Mouse (Mus musculus): ENCODE data around the gene Sema4d.

Sema4d gene

GRCm38 (mm10) chr13:51814646-51815045 lies 21.1 kb upstream of the Sema4d start:
- DNase-seq (ENCODE audit: low spot score): no peak

- peak; percentile 21 for DNase-seq (ENCODE audit: low spot score)
Measured at GRCm38 (mm10) chr13:51813621-51814615, 20.4 kb upstream of the Sema4d start.

GRCm38 (mm10) chr13:51808141-51808540 lies 14.6 kb upstream of the Sema4d start:
- no peak for DNase-seq (ENCODE audit: low spot score)

DNA sequence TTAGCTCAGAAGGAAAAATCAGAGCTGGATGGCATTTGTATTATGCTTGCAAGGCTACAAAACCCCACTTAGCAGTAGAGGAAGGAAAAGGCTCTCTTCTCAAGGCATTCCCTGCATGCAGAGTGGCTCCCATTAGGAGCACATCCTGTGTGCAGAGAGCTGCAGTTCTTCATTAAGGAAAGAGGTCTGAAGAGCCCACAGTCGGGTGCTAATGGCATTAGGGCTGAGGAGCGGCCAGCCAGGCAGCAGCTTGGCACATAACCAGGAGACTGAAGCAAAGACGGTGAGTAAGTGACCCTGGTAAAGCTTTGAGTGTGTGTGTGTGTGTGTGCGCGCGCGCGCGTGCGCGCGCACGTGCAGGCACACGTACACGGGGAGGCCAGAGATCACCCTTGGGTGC lies 12.7 kb upstream of the Sema4d start:
- no peak for DNase-seq (ENCODE audit: low spot score)

GRCm38 (mm10) chr13:51805634-51806033 lies 12.1 kb upstream of the Sema4d start:
- DNase-seq (ENCODE audit: low spot score): no peak

DNA sequence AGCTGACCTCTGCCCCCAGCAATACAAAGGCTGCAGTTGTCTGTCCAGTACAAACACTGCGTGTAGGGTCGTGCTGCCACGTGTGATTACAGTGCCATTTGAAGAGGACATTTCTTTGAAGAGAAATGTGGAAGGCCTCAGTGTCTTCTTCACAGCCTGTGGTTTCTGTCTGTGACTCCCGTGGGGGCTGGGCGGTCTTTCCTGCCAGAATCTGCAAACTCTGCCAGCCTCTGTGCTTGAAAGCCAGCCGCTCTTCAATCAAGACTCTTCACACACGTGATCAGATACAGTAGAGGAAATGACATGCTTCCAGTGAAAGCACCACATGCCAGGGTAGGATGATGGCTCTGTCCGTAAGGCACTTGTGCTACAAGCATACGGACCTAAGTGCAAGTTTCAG lies 7.4 kb upstream of the Sema4d start:
- DNase-seq (ENCODE audit: low spot score): no peak

GRCm38 (mm10) chr13:51799735-51800522 lies 6.4 kb upstream of the Sema4d start:
- DNase-seq (ENCODE audit: low spot score): no peak

DNA sequence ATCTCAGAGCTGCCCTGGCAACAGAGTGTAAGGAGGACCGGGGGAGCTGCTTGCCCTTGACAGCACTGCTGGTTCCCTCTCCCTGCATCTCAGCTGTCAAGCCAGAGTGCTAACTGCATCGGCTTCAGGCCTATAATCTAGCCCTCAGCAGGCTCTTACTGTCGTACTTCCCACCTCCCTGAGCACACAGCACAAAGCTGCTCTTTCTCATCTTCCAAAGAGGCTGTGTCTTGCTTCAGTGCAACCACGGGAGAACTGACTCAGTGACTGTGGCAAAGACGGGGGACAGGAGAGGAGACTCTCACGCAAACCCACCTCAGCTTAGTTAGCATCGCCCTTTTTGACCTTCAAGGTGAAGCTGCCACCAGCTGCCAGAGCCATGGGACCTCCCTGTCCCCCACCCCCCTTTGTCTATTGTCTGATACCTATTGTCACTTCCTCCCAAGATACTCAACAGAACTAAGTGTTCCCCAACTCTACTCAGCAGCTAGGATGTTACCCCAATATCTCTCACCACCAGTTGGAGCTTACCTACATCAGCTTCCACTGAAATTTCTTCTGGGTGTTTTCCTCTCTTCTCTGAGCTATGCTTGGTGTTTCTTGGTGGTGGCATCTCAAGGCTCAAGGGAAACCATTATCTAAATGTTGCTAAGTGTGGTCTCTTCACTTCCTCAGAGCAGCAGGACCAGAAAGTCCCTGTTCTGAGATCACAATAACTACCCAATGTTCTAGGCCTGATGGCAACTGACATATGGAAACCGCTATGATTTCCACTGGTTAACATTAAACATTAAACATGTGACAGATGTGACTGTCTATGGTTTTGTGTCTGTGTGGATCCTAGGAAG lies 4.6 kb upstream of the Sema4d start:
- DNase-seq (ENCODE audit: low spot score): no peak

GRCm38 (mm10) chr13:51793948-51794347 lies 401 bp upstream of the Sema4d start:
- DNase-seq (ENCODE audit: low spot score): no peak

DNA sequence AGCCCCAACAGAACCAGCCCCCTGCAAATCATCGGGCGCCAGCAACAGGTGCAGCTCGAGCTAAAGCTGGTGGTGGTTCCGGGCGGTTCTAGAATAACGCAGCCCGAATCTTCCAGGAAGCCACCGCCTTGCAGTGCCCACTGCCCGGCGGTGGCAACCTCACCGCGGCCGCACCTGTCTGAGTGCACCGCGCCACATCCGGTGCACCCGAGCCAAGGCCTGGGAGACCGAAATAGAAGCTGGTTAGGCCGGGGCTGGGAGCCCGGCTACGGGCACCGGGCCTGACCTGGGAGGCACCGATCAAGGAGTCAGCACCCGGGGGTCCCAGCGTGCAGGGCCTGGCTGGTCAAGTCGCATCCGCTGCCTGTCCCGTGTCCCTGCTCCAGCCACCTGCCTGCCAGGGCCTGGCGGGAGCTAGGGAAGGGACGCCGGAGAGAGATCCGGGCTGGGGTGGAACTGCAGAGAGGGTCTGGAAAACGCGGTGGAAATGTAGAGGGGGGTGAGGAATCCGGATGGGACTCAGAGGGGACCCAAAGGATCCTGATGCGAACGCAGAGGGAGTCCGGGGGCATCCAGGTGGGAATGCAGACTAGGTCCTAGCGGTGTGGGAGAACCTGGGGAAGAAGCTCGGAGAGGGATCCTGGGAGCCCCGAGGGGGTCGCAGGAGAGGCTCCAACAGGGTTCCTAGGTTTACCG lies 670 bp downstream of the Sema4d start:
- DNase-seq (ENCODE audit: low spot score): no peak

DNA sequence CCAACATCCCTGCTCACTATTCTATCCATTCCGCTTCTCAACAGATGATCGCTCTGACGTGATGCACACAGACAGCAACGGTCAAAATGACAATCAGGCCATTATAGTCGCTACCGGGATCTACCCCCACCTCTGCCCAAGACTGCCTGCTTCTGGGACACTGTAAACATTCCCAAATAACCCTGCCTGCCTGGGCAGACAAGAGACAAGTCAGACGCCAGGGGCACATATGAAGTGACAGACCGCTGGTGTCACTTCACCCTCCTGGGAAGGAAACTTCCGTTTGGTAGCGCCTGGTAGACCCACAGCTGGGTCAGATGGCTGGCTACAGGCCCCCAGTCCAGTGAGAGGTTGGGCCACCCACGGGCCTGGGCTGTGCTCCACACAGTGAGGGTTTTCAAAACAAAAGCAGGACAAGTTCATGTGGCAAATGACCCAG lies 1.4 kb downstream of the Sema4d start:
- DNase-seq (ENCODE audit: low spot score): no peak

GRCm38 (mm10) chr13:51791604-51792003 lies 1.9 kb downstream of the Sema4d start:
- DNase-seq (ENCODE audit: low spot score): no peak

GRCm38 (mm10) chr13:51790793-51791192 lies 2.8 kb downstream of the Sema4d start:
- DNase-seq (ENCODE audit: low spot score): no peak

DNA sequence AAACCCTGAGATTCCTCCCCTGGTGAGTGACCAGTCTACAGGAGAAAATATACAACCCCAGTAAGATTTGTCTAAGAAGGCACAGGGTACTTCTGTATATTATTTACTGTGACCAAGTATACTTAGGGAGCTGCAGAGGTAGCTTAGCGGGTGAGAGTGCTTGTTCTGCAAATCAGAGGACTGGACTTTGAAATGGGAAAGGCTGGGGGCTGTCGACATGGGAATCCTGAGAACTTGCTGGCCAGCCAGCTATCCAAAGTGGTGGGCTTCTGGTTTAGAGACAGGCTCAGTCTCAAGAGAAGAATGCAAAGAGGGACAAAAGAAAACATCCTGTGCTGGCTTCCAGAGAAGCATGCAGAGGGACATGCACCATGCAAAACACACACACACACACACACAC lies 5.7 kb downstream of the Sema4d start:
- no peak for DNase-seq (ENCODE audit: low spot score)

DNA sequence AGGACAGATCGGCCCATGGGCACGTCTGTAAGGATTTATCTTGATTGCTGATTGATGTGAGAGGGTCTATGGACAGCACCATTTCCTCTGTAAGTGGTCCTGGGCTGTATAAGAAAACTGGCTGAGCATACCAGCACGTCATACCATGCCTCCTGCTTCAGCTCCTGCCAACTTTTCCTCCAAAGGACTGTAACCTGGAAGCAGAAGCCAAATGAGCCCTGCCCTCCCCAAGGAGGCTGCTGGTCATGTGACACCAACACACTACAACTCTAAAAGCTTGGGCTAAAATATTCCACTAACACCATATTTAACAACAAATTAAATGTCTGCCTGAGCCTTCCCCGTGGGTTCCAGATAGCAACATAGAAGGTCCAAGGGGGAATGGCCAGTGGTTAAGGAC lies 6.9 kb downstream of the Sema4d start:
- DNase-seq (ENCODE audit: low spot score): no peak

GRCm38 (mm10) chr13:51784476-51784875 lies 9.1 kb downstream of the Sema4d start:
- no peak for DNase-seq (ENCODE audit: low spot score)

DNA sequence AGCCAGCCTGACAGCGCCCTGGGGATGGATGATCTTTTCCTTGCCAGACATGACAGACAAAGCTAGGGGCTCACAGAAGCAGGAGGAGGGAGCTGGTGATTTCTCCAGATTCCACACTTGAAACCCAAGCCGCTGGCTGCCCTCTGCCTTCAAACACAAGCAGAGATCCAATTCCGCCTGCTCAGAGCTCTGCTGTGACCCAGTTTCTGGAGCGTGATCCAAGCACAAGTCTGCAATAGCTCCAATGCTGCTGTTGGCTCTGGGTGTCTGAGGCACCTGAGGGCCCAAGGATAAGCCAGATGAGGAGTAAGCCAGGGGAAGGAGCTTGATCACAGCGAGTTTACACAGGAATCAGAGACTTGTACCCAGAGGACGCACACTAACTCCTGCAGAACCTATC lies 9.7 kb downstream of the Sema4d start:
- DNase-seq (ENCODE audit: low spot score): no peak

DNA sequence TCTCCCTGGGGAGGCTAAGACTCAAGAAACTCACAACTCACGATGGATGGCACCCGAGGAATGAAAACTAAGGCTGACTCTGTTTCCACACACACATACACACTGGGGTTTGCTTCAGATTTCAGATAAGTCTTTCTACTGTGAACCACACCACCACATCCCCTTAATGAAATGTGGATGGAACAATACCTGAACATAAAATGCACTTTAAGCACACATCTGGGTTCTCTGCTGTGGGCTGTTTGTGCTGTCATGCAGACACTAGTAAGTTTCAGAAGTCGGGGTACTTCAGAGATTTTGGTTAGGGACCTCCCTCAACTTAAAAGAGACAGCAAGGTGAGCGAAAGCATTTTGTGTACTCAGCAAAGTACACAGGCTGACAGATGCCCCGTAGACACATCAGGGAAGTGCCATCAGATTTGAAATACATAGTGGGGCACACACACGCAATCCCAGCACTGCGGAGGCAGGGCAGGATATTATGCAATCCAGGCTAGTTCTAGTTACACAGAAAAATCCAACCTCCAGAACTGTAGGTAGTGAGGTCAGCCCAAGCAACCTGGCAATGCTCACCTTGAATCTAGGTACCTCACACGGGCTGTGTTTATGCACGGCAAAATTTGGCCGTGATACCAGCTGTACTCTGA lies 12.9 kb downstream of the Sema4d start:
- no peak for DNase-seq (ENCODE audit: low spot score)

GRCm38 (mm10) chr13:51778983-51779962 lies 14.3 kb downstream of the Sema4d start:
- DNase-seq (ENCODE audit: low spot score): no peak

Data from c-Kit-positive CD71-positive TER-119-positive erythroid progenitor cells, embryonic 14.5 days (primary cell).